Mouse (Mus musculus) myocyte (in vitro differentiated cells): ENCODE results near the gene Mcu. TPM values are rescaled to one million over a fixed set of nuclear protein-coding genes. Genes with fewer than 3 reads are reported as not detected.

Source experiments
- H3K27me3 ChIP-seq: one replicate; pipeline ENCODE4 v1.6.1; 2011; ENCODE audit not compliant: control insufficient read depth, insufficient read depth, insufficient read length
- H3K36me3 ChIP-seq: one replicate; pipeline ENCODE4 v1.6.1; 2011; ENCODE audit not compliant: control insufficient read depth, insufficient read depth
- H3K4me2 ChIP-seq: one replicate; pipeline ENCODE4 v1.6.1; 2011; ENCODE audit warnings: low read depth, control low read depth
- H3K4me3 ChIP-seq: one replicate; pipeline ENCODE4 v1.5.1; 2011; ENCODE audit warnings: mild to moderate bottlenecking, control low read depth, moderate library complexity
- H3K79me2 ChIP-seq: one replicate; pipeline ENCODE4 v1.6.1; 2011; ENCODE audit not compliant: control insufficient read depth, insufficient read depth
- H3ac ChIP-seq: one replicate; pipeline ENCODE4 v1.6.1; 2011; ENCODE audit not compliant: control insufficient read depth, insufficient read length
- CEBPB ChIP-seq: IDR thresholded peaks from 2 replicates; pipeline ENCODE4 v1.6.1; 2011; ENCODE audit warnings: mild to moderate bottlenecking, moderate library complexity; ENCODE audit not compliant: poor library complexity, insufficient read depth, severe bottlenecking
- E2F4 ChIP-seq: IDR thresholded peaks from one replicate; pipeline ENCODE4 v1.6.1; 2011; ENCODE audit warnings: mild to moderate bottlenecking, control low read depth, moderate library complexity; ENCODE audit not compliant: insufficient read depth
- MAX ChIP-seq: IDR thresholded peaks from one replicate; pipeline ENCODE4 v1.6.1; 2011; ENCODE audit warnings: low read depth, mild to moderate bottlenecking, control low read depth
- MYOD1 ChIP-seq, 3 experiments: IDR thresholded peaks; one replicate each; pipeline ENCODE4 v1.6.1; 2011; ENCODE audit warnings: control low read depth in 2 of 3, low read depth in 2 of 3, mild to moderate bottlenecking in 2 of 3, moderate library complexity in 1 of 3; ENCODE audit not compliant: insufficient read length in 2 of 3, control insufficient read depth in 1 of 3
- MYOG ChIP-seq, 3 experiments: IDR thresholded peaks; one replicate each; pipeline ENCODE4 v1.6.1; 2011; ENCODE audit warnings: control low read depth in 2 of 3, low read depth in 2 of 3, mild to moderate bottlenecking in 2 of 3; ENCODE audit not compliant: insufficient read length in 2 of 3, control insufficient read depth in 1 of 3, insufficient read depth in 1 of 3
- POLR2A ChIP-seq: IDR thresholded peaks from one replicate; pipeline ENCODE4 v1.6.1; 2011; ENCODE audit warnings: low read depth, mild to moderate bottlenecking, control low read depth, moderate library complexity; ENCODE audit not compliant: insufficient read length
- POLR2AphosphoS2 ChIP-seq: IDR thresholded peaks from one replicate; pipeline ENCODE4 v1.6.1; 2011; ENCODE audit warnings: low read depth, control low read depth; ENCODE audit not compliant: insufficient read length
- REST ChIP-seq: IDR thresholded peaks from one replicate; pipeline ENCODE4 v1.6.1; 2011; ENCODE audit warnings: mild to moderate bottlenecking, control low read depth, moderate library complexity; ENCODE audit not compliant: insufficient read depth, insufficient read length
- SRF ChIP-seq: IDR thresholded peaks from one replicate; pipeline ENCODE4 v1.6.1; 2011; ENCODE audit warnings: low read depth; ENCODE audit not compliant: control insufficient read depth, insufficient read length
- TCF12 ChIP-seq: IDR thresholded peaks from one replicate; pipeline ENCODE4 v1.6.1; 2011; ENCODE audit warnings: mild to moderate bottlenecking, control low read depth; ENCODE audit not compliant: poor library complexity, insufficient read depth, severe bottlenecking
- TCF3 ChIP-seq: IDR thresholded peaks from one replicate; pipeline ENCODE4 v1.6.1; 2011; ENCODE audit warnings: low read depth, control low read depth; ENCODE audit not compliant: insufficient read length
- USF1 ChIP-seq: IDR thresholded peaks from one replicate; pipeline ENCODE4 v1.6.1; 2011; ENCODE audit warnings: low read depth, mild to moderate bottlenecking, control low read depth, moderate library complexity
- polyA plus RNA-seq: library from polyadenylated mRNA; unstranded; fragments of >200 nt; fragmentation: generic; extraction: Trizol; gene quantifications from one replicate; pipeline ENCODE4 v1.2.1, GENCODE M21; 2012; ENCODE audit warnings: missing spikeins

Gene Mcu
- polyA plus RNA-seq, 1 experiment: 82.9 TPM

DNA sequence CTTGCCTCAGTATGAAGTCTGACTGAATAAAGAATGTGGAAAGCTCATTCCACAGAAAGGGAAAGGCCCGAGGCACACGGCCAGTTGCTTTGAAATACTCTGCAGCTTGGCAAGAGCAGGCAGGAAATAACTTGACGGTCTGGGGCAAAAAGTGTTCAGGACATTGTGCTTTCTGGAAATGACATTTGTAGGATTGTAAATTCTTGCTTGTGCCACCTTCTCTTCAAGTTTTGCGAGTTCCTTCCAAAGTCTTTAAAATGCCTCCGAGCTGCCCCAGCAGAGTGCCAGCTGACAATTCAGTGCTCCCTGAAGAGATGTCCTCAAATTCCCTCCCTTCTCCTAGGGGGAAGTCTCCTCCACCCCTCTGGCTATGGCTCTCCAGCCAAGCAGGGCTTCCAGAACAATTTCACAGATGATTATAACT lies 177.0 kb downstream of the Mcu start:
- TF ChIP-seq MYOG (IDR thresholded peaks at IDR 0.05; ENCODE audit: control insufficient read depth in 1 of 3, insufficient read depth in 1 of 3, insufficient read length in 2 of 3, low read depth in 2 of 3): no peak
- TF ChIP-seq POLR2AphosphoS2: no peak
- no peak for TF ChIP-seq CEBPB
- TF ChIP-seq MYOD1 (IDR thresholded peaks at IDR 0.05; ENCODE audit: control insufficient read depth in 1 of 3, insufficient read length in 2 of 3, low read depth in 2 of 3): no peak
- TF ChIP-seq MAX: no peak
- TF ChIP-seq TCF3: no peak
- no peak for TF ChIP-seq POLR2A
- no peak for TF ChIP-seq E2F4
- no peak for TF ChIP-seq SRF
- no peak for TF ChIP-seq REST
- no peak for TF ChIP-seq TCF12
- Histone ChIP-seq H3ac (no peak overlapping the region), H3K4me3 (no peak overlapping the region), H3K79me2 (no peaks in the 10 kb centered on the region), H3K4me2 (no peak overlapping the region), H3K36me3 (no peaks in the 10 kb centered on the region), H3K27me3 (no peaks in the 10 kb centered on the region)

GRCm38 (mm10) chr10:59438651-59439050 lies 177.8 kb downstream of the Mcu start:
- TF ChIP-seq E2F4 (no peak), CEBPB (no peak), REST (no peak), USF1 (no peak), MYOG (IDR thresholded peaks at IDR 0.05; ENCODE audit: control insufficient read depth in 1 of 3, insufficient read depth in 1 of 3, insufficient read length in 2 of 3, low read depth in 2 of 3) (no peak), POLR2A (no peak), TCF3 (no peak), MYOD1 (IDR thresholded peaks at IDR 0.05; ENCODE audit: control insufficient read depth in 1 of 3, insufficient read length in 2 of 3, low read depth in 2 of 3) (no peak), TCF12 (no peak), POLR2AphosphoS2 (no peak)
- H3K27me3 ChIP-seq: no peaks in the 10 kb centered on the region
- H3K79me2 ChIP-seq: no peaks in the 10 kb centered on the region
- no peak overlapping the region for H3K4me2 ChIP-seq
- H3ac ChIP-seq: no peak overlapping the region
- H3K36me3 ChIP-seq: no peaks in the 10 kb centered on the region
- H3K4me3 ChIP-seq: no peak overlapping the region

- H3K4me2 ChIP-seq: no peak overlapping the region
- H3K27me3 ChIP-seq: no peaks in the 10 kb centered on the region
- H3K79me2 ChIP-seq: no peaks in the 10 kb centered on the region
- H3K36me3 ChIP-seq: no peaks in the 10 kb centered on the region
- H3K4me3 ChIP-seq: no peak overlapping the region
- H3ac ChIP-seq: no peak overlapping the region
- no peak for TF ChIP-seq MYOG (IDR thresholded peaks at IDR 0.05; ENCODE audit: control insufficient read depth in 1 of 3, insufficient read depth in 1 of 3, insufficient read length in 2 of 3, low read depth in 2 of 3)
- no peak for TF ChIP-seq TCF12
- no peak for TF ChIP-seq MYOD1 (IDR thresholded peaks at IDR 0.05; ENCODE audit: control insufficient read depth in 1 of 3, insufficient read length in 2 of 3, low read depth in 2 of 3)
- no peak for TF ChIP-seq SRF
- no peak for TF ChIP-seq MAX
- TF ChIP-seq E2F4: no peak
- no peak for TF ChIP-seq REST
- TF ChIP-seq POLR2A: no peak
- TF ChIP-seq CEBPB: no peak
- TF ChIP-seq TCF3: no peak
- TF ChIP-seq POLR2AphosphoS2: no peak
Measured at GRCm38 (mm10) chr10:59435746-59436145, 180.7 kb downstream of the Mcu start.

DNA sequence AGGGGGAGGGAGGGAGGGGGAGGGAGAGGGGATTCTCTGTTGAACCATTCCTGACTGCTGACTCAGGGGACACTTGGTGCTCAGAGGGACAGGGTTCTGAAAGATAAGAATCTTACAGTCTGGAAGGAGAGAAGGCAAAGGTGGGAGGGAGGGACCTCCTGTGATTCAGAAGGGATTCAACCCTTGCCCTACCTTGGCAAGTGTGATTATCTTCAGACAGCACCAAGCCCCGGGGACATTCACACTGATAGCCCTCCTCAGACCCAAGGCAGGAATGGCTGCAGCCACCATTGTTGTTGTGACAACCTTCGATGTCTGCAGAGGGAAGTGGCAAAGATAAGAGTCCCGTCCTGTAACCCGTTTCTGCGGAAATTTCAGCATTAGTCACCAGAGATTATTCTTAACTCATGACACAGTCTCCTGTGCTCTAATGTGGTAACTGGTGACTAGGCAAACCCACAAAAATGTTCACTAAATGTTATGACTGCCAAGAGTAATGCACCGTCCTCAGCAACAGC lies 185.7 kb downstream of the Mcu start:
- Histone ChIP-seq H3K4me3 (no peak overlapping the region), H3K79me2 (no peaks in the 10 kb centered on the region), H3K4me2 (peak overlapping the region; percentile 85), H3ac (no peak overlapping the region), H3K36me3 (no peaks in the 10 kb centered on the region), H3K27me3 (no peaks in the 10 kb centered on the region)
- TF ChIP-seq MYOD1 (IDR thresholded peaks at IDR 0.05; ENCODE audit: control insufficient read depth in 1 of 3, insufficient read length in 2 of 3, low read depth in 2 of 3): no peak
- TF ChIP-seq CEBPB: peak; percentile 29; the same call in 1 of the 2 replicates

DNA sequence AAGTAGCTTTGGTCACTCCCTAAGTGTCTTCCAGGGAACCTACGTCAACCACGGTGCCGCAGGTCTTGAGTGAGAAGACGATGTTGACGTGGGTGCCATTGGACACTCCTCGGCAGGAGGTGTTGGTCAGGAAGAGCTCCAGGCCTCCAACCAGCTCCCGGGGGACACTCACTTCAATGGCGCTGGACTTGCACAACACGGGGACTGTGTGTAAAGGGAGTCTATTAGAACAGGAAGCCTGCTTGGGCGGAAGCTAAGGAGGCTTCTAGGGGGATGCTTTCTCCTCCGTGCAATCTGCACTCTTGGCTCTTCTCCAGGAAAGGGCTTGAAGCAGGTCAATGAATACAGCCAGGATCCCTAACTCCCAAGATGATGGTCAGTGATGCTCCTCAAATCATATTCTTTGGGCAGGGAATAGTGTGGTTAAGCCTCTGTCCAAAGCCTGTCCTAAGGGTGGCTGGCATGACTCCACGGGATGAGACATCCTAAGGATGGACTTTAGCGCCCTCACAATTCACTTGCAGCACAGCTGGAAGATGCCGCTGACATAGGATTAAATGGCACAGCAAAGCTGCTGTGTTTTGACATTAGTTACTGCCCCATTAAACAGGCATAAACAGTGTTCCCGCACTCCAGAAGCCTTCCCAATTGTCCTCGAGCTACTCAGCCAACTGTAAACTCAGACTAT lies 186.9 kb downstream of the Mcu start:
- peak overlapping the region; percentile 24 for H3K4me2 ChIP-seq
- TF ChIP-seq POLR2A (no peak), MYOD1 (IDR thresholded peaks at IDR 0.05; ENCODE audit: control insufficient read depth in 1 of 3, insufficient read length in 2 of 3, low read depth in 2 of 3) (no peak), MYOG (IDR thresholded peaks at IDR 0.05; ENCODE audit: control insufficient read depth in 1 of 3, insufficient read depth in 1 of 3, insufficient read length in 2 of 3, low read depth in 2 of 3) (no peak), SRF (no peak), TCF3 (no peak), POLR2AphosphoS2 (no peak)
- H3ac ChIP-seq: no peak overlapping the region
- H3K79me2 ChIP-seq: no peaks in the 10 kb centered on the region
- H3K36me3 ChIP-seq: no peaks in the 10 kb centered on the region
- no peaks in the 10 kb centered on the region for H3K27me3 ChIP-seq
- no peak overlapping the region for H3K4me3 ChIP-seq
